Comparison of ENCODE assay signal across 8 mouse cellular contexts in genomic region chr9:59616622-59617306, GRCm38 (mm10). TPM values are rescaled to one million over a fixed set of nuclear protein-coding genes. Genes with fewer than 3 reads are reported as not detected.
DNase-seq lines count a peak whose midpoint lies in the region; ATAC-seq and TF ChIP-seq lines count a peak whose summit lies in the region.

Parp6 (plus strand) TSS chr9:59617284.

- H3K27me3 ChIP-seq in E14TG2a.4 (ENCODE audit: insufficient read depth, low read length), result no peaks in the 10 kb centered on the region
- no peaks in the 10 kb centered on the region for H3K27me3 ChIP-seq in forebrain, embryonic 12.5 days
- H3K27me3 ChIP-seq in heart, postnatal 0 days (ENCODE audit: control insufficient read depth, insufficient read depth, low read length), result no peaks in the 10 kb centered on the region
- peaks cover 4% of the 10 kb centered on the region for H3K27me3 ChIP-seq in liver, embryonic 16.5 days (ENCODE audit: control insufficient read depth, insufficient read depth, low read depth, low read length)
- no peaks in the 10 kb centered on the region for H3K27me3 ChIP-seq in neural tube, embryonic 13.5 days
- H3K27me3 ChIP-seq in testis, adult 2 months (ENCODE audit: control insufficient read depth, insufficient read depth, low read length), result no peaks in the 10 kb centered on the region

- no peaks in the 10 kb centered on the region for H3K36me3 ChIP-seq in E14TG2a.4 (ENCODE audit: insufficient read depth, low read length)
- no peaks in the 10 kb centered on the region for H3K36me3 ChIP-seq in forebrain, embryonic 12.5 days (replicated peaks)
- H3K36me3 ChIP-seq in heart, postnatal 0 days (replicated peaks; ENCODE audit: control insufficient read depth, insufficient read depth, low read length), result 0 out of 2 replicates have a peak, but pooled peaks cover 2% of the 10 kb centered on the region
- H3K36me3 ChIP-seq in liver, embryonic 16.5 days (ENCODE audit: control insufficient read depth, insufficient read depth), result no peaks in the 10 kb centered on the region
- H3K36me3 ChIP-seq in neural tube, embryonic 13.5 days, result 0 out of 2 replicates have a peak, but pooled peaks cover 3% of the 10 kb centered on the region
- H3K36me3 ChIP-seq in testis, adult 2 months (ENCODE audit: control insufficient read depth, insufficient read depth, low read length), result no peaks in the 10 kb centered on the region

- H3K9ac ChIP-seq in forebrain, embryonic 12.5 days, result peak within 1 kb of the TSS; percentile 86
- peak within 1 kb of the TSS; percentile 80 for H3K9ac ChIP-seq in heart, postnatal 0 days (replicated peaks; ENCODE audit: low read depth, low read length)
- H3K9ac ChIP-seq in liver, embryonic 16.5 days (ENCODE audit: low read depth, low read length), result peak within 1 kb of the TSS; percentile 80
- peak within 1 kb of the TSS; percentile 95 for H3K9ac ChIP-seq in neural tube, embryonic 13.5 days

- peak; percentile 98 for ATAC-seq in forebrain, embryonic 12.5 days (ENCODE audit: low FRiP score)
- peak; percentile 100 for ATAC-seq in heart, postnatal 0 days (ENCODE audit: insufficient read depth, low read depth)
- ATAC-seq in liver, embryonic 16.5 days (ENCODE audit: low read depth), result peak; percentile 100
- peak; percentile 98 for ATAC-seq in neural tube, embryonic 13.5 days (ENCODE audit: low read depth)

- peak within 1 kb of the TSS; percentile 62 for H3K4me2 ChIP-seq in forebrain, embryonic 12.5 days
- H3K4me2 ChIP-seq in heart, postnatal 0 days (ENCODE audit: low read depth, low read length), result peak within 1 kb of the TSS; percentile 73
- peak within 1 kb of the TSS; percentile 95 for H3K4me2 ChIP-seq in liver, embryonic 16.5 days (ENCODE audit: low read depth, low read length)
- H3K4me2 ChIP-seq in neural tube, embryonic 13.5 days, result peak within 1 kb of the TSS; percentile 73

- TF ChIP-seq EP300 in heart, postnatal 0 days (IDR thresholded peaks at IDR 0.05; ENCODE audit: low read depth), result no peak

- peak; percentile 83; the same call in 1 of the 2 replicates for TF ChIP-seq POLR2A in testis, adult 2 months (IDR thresholded peaks at IDR 0.05; ENCODE audit: control insufficient read depth, low read depth, low read length)

- DNase-seq in c-Kit-positive CD71-positive TER-119-positive erythroid progenitor cells, embryonic 14.5 days (ENCODE audit: low spot score), result peak; percentile 99
- DNase-seq in heart, postnatal 0 days (ENCODE audit: low spot score), result peak; percentile 100
- peak; percentile 100 for DNase-seq in kidney, postnatal 4 days

- H3K4me3 ChIP-seq in E14TG2a.4 (replicated peaks; ENCODE audit: low read length), result peak within 1 kb of the TSS; percentile 96
- H3K4me3 ChIP-seq in forebrain, embryonic 12.5 days (replicated peaks), result peak within 1 kb of the TSS; percentile 87
- peak within 1 kb of the TSS; percentile 74 for H3K4me3 ChIP-seq in heart, postnatal 0 days (ENCODE audit: low read depth, low read length)
- peak within 1 kb of the TSS; percentile 83 for H3K4me3 ChIP-seq in liver, embryonic 16.5 days (ENCODE audit: low read depth, low read length)
- peak within 1 kb of the TSS; percentile 97 for H3K4me3 ChIP-seq in neural tube, embryonic 13.5 days
- H3K4me3 ChIP-seq in testis, adult 2 months (ENCODE audit: control insufficient read depth, low read depth, low read length), result peak within 1 kb of the TSS; percentile 80

- 2% methylated on average over 36 of the region's 36 CpGs for WGBS in forebrain, embryonic 12.5 days
- 1% methylated on average over 35 of the region's 36 CpGs for WGBS in heart, postnatal 0 days
- WGBS in liver, embryonic 16.5 days (ENCODE audit: insufficient replicate concordance), result 1% methylated on average over 36 of the region's 36 CpGs
- 1% methylated on average over 35 of the region's 36 CpGs for WGBS in neural tube, embryonic 13.5 days

- TF ChIP-seq CTCF in E14TG2a.4 (conservative IDR thresholded peaks at IDR 0.05; ENCODE audit: low read length), result no peak
- peak; percentile 3; the same call in 1 of the 2 replicates for TF ChIP-seq CTCF in heart, postnatal 0 days (IDR thresholded peaks at IDR 0.05; ENCODE audit: low read depth)
- TF ChIP-seq CTCF in testis, adult 2 months (IDR thresholded peaks at IDR 0.05; ENCODE audit: control insufficient read depth, insufficient read depth, insufficient replicate concordance, low read depth, low read length), result no peak

- H3K4me1 ChIP-seq in E14TG2a.4 (replicated peaks; ENCODE audit: low read depth, low read length), result peaks cover 56% of the 10 kb centered on the region
- H3K4me1 ChIP-seq in forebrain, embryonic 12.5 days, result peaks cover 28% of the 10 kb centered on the region
- H3K4me1 ChIP-seq in heart, postnatal 0 days (ENCODE audit: control insufficient read depth, insufficient read depth), result peaks cover 8% of the 10 kb centered on the region
- peaks cover 5% of the 10 kb centered on the region for H3K4me1 ChIP-seq in liver, embryonic 16.5 days (ENCODE audit: control insufficient read depth, low read depth, low read length)
- H3K4me1 ChIP-seq in neural tube, embryonic 13.5 days (replicated peaks), result peaks cover 33% of the 10 kb centered on the region
- no peaks in the 10 kb centered on the region; the same call in 1 of the 2 replicates for H3K4me1 ChIP-seq in testis, adult 2 months (ENCODE audit: control insufficient read depth, insufficient read depth, low read length)

- H3K27ac ChIP-seq in forebrain, embryonic 12.5 days, result peak within 1 kb of the TSS; percentile 95
- peak within 1 kb of the TSS; percentile 82 for H3K27ac ChIP-seq in heart, postnatal 0 days (ENCODE audit: low read depth)
- peak within 1 kb of the TSS; percentile 63; the same call in 1 of the 2 replicates for H3K27ac ChIP-seq in liver, embryonic 16.5 days (ENCODE audit: low read length)
- H3K27ac ChIP-seq in neural tube, embryonic 13.5 days (replicated peaks), result peak within 1 kb of the TSS; percentile 96
- peak within 1 kb of the TSS; percentile 88 for H3K27ac ChIP-seq in testis, adult 2 months (ENCODE audit: control insufficient read depth, insufficient read depth, low read depth, low read length)

- no peaks in the 10 kb centered on the region for H3K9me3 ChIP-seq in E14TG2a.4 (ENCODE audit: low read length)
- no peaks in the 10 kb centered on the region for H3K9me3 ChIP-seq in forebrain, embryonic 12.5 days
- no peaks in the 10 kb centered on the region for H3K9me3 ChIP-seq in heart, postnatal 0 days (replicated peaks; ENCODE audit: control insufficient read depth, low read length)
- no peaks in the 10 kb centered on the region for H3K9me3 ChIP-seq in liver, embryonic 16.5 days (replicated peaks; ENCODE audit: control insufficient read depth, low read length)
- no peaks in the 10 kb centered on the region for H3K9me3 ChIP-seq in neural tube, embryonic 13.5 days

RNA-seq across cellular contexts. Expression of gene Parp6, which starts in this region (rescaled TPM):
- polyA plus RNA-seq in forebrain, embryonic 12.5 days (2016; fragmentation: Nextera tagmentation; extraction: Ambion mirVana), result 105 and 116 TPM in 2 replicates
- total RNA-seq in heart, postnatal 0 days (2014; rRNA removed; ENCODE audit: low replicate concordance), result 22.5 and 32.7 TPM in 2 replicates
- 13.7 and 14.4 TPM in 2 replicates for polyA plus RNA-seq in heart, postnatal 0 days (2015; fragmentation: Nextera tagmentation; extraction: Ambion mirVana)
- 3.5 and 4.3 TPM in 2 replicates for polyA plus RNA-seq in liver, embryonic 16.5 days (2015; fragmentation: Nextera tagmentation; extraction: Ambion mirVana)
- 189 and 197 TPM in 2 replicates for polyA plus RNA-seq in neural tube, embryonic 13.5 days (2015; fragmentation: Nextera tagmentation; extraction: Ambion mirVana)
- 34.5 and 35.6 TPM in 2 replicates for polyA plus RNA-seq in testis, adult 2 months (2012; rRNA removed)

Comparison
In these comparisons a context has a peak if more than half of its experiments do, and no peak if none do; other contexts are left out.
1. Peak in every context shown above with its lines: DNase-seq, ATAC-seq, H3K4me3 ChIP-seq and H3K27ac ChIP-seq.